Mouse (Mus musculus) spleen, postnatal 4 days (tissue): ENCODE measurements around the gene Wfikkn1.

Experiments
- DNase-seq, 2 experiments: peaks; one replicate each; pipeline ENCODE4 v3.0.0; 2022; ENCODE audit warnings: low spot score in 2 of 2

Gene Wfikkn1

DNA sequence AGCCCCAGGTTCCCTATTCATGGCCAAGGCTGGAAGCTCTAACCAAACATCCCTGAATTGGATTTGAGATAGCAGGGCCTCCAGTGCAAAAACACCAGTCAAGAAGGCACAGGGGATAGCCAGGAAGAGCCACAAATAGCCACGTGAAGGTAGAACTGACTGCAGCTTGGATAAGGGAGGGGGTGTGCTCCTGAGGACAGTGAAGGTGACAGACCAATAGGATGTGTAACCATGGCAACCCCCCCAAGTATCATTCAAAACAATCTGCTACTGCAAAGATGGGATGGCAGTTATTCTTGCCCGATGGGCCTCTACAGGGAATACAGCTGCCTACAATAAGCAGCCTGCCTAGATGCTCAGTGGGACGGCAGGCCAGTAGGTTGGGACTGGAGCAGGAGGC, 43.1 kb downstream of the Wfikkn1 start:
- no peak for DNase-seq

DNA sequence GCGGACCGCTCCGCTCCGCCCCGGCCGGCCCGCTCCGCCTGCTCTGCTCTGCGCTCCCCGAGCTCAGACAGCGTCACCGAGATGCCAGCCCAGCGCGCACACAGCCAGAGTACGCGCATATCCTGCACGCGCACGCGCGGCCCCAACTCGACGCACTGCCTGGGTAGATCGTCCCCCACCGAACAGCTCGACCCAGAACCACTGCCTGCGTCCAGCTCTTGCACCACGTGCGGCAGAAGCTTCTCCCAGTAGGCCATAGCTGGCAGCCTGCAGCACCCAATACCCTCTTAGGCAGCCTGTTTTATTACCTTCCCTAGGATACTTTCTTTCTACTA, 43.6 kb downstream of the Wfikkn1 start, which contains the start of gene Rhbdl1:
Rhbdl1 (minus strand) TSS at position 220 of the 335 bp plus-strand sequence.
- no peak for DNase-seq

DNA sequence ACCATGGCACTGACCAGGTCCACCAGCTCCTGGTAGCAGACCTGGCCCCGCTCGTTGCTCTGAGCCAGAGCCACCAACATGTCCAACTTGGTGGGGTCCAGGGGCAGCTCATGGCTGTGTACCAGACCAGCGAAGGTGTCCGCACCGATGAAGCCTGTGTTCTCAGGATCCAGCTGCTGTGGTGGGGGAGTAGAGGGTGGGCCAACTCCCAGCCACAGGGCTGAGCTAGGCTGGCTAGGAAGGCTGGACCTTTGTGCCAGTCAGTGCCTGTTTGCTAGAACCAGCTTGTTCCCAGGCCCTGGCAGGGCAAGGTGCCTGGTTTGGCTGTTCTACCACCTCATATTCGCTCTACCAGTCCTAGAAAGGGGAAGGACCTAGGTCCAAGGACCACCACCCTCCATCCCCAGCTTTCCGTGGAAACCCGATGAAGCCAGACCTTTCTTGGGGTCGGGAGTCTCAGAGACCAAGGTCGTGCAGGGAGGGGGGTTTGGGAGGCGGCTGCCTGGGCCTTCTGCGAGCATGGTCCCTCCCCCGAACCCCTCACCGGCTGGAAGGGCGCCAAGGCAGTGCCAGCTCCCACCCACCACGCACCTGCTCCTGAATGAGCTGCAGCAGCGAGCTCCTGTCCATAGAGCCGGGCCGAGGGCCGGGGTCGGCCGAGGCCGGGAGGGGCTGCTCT, 44.1 kb downstream of the Wfikkn1 start:
- DNase-seq: no peak

DNA sequence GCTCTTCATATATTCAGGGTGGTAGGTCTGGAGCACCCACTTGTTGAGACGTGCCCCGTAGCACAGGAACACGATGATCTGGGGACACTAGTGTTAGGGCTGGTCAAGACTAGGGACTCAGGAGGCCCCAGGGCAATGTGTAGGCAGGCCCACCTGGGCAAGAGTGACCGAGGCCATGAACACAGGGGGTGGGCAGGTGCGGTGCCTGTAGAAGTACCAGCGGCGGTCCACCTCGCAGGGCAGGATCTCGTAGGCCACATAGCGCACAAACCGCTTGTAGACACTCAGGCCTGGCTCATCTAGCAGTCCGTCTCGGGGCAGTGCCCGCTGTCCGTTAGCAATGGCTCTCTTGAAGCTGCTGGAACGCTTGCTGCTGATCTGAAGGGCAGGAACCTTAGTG, 44.8 kb downstream of the Wfikkn1 start:
- DNase-seq: no peak

DNA sequence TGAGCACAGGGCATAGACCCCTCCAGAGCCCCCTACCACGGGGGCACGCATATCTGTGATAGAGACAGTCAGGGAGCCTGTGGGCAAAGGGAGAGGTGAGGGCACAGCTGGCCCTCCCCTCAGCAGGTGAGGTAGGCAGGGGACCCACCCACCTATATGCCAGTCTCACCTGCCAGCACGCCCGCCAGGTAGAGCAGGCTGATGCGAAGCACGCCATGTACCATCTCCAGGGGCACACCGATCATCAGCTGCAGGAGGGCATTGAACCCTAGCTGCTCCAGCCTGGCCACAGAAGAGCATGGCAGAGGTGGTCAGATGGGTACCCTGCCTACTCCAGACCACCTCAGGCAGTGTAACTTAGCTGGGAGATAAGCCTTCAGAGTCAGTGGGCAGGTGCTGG, 45.4 kb downstream of the Wfikkn1 start:
- DNase-seq: no peak

DNA sequence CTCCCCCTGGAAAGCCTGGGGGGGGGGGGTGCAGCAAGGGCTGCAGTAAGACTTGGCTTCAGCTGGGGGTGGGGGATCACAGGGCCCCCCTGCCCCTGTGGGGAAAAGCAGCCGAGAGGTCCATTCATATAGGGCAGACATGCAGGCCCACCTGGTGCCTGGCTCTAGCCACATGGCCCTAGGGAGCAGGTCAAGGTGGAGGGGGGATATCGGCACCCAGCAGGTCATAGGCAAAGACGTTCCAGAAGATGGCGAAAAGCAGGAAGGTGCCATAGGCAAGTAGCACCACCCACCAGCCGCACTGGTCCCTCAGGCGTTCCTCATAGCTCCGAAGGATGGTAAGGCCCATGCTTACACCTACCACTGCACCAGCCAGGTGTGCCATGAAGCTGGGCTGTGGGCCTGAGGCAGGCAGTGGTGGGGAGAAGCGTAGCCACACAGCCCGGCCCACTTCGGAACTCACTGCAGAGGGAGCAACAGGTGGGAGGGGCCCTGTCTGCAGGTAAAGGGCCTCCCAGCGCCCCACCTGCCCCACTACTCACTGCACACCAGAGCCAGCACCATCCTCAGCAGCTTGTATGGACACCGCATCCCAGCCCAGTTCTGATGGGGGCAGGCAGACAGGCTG, 45.9 kb downstream of the Wfikkn1 start:
- no peak for DNase-seq

DNA sequence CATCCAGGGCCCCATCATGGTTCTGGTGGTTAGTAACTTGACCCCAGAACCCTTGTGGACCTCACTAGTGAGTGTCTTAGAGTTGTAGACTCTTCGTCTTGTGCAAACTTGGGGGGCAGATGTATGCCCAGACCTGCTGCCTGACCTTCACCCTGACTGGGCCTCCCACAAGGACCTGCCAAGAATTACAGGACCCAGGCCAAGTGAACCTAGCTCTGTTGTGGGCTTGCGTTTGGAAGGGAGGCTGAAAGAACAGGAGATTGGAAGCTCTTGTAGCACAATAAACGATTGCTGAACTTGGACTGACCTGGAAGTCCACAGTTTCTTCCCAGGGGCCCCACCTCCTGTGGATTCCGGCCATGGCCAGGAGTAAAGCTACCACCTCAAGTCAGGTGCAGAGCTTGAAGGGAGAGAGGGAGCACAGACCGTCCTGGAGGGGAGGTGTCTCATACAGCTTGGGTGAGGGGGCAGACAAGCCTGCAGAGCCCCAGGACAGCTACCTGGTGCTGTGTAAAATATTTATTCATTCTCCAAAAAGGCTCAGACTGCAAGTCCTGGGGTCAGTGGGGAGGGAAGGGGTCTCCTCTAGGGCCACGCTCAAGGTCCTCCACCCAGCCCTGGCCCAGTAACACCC, 46.6 kb downstream of the Wfikkn1 start:
- DNase-seq: no peak

DNA sequence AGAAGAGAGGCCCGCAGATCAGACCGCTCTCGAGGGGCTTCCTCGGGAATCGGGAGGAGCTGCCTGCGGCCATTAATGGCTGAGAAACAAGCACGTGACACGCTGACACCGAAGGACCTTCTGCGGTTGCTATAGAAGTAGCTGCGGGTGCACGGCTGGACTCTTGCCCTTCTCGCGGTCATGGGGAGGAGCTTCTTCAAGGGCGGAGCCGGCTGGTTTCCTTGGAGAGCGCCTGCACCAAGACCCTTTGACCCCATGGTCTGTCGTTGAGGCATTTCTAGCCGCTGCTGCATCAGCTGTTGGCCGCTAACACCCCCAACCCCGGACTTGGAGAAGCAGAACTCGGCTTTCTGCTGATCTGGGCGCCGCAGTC, 47.4 kb downstream of the Wfikkn1 start, which contains the start of gene Stub1:
Stub1 (minus strand) TSS at position 114 of the 373 bp plus-strand sequence.
- peak in 1 of 2 experiments; percentile 75 for DNase-seq

DNA sequence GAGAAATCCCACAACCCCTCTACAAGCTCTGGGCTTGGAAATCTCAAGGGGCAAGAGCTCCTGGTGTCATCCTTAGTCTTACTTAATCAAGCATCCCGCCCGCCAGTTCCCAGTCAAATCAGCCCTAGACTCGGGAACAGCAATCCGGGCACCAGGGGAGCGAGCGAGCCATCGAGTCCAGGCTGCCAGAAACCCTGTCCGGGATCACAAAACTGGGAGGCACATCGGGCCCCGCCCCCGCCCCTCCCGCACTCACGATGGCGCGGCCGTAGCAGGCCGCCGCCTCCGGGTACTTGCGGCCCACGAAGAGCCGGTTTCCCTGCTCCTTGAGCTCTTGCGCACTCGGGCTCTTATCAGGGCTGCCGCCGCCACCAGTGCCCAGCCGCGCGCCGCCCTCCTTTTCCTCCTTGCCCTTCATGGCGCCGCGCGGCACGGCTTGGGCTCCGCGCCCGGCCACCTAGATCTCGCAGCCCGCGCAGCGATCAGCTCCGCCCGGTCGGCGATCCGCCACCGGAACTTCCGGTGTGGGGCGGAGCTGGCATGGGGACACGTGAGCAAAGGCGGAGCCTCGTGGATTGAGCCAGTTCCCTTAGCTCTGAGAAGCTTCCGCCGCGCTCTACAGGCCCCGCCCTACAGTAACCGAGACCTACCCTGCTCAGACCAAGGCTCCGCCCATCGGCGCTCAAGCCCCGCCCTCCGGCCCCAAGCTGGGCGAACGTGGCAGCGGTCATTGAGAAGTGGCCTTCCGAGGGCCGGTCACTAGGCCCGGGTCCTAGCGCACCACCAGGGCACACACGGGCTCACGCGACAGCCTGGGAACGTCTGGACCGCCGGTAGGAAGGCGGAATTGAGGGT, 48.0 kb downstream of the Wfikkn1 start:
- DNase-seq: peak; percentile 99

DNA sequence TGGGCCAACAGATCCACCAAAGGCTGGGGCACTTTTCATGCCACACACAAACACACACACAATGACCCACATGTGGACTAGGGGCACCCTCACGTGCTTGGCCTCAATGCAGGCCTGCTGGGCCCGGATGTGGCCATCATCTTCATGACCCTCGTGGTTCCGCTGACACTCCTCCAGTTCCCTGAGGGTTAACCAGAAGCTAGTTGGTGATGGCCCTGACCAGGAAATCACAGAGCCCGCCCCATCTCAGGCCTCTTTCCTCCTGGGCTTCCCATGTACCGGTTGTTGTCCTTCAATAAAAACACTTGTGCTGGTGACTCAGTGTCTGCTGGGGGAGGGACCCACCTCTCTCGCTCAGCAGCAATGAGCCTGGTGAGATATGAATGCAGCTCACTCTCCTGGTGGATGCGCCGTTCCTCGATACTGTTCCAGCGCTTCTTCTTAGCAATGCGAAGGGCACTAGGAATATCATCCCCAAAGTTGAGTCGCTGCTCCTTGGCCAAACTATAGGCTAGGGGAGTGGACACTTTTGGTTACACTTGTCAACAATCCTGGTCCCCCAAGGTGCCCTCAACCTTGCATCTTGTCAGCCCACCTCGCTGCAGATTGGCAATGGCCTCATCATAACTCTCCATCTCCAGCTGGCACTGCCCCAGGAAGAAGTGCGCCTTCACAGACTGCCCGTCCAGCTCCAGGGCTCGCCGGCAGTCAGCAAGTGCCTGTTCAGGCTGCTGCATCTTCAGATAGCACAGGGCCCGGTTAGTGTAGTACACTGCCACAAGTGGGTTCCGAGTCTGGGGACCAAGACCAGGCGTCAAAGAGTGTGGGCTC, 49.0 kb downstream of the Wfikkn1 start:
- DNase-seq: peak in 1 of 2 experiments; percentile 41

DNA sequence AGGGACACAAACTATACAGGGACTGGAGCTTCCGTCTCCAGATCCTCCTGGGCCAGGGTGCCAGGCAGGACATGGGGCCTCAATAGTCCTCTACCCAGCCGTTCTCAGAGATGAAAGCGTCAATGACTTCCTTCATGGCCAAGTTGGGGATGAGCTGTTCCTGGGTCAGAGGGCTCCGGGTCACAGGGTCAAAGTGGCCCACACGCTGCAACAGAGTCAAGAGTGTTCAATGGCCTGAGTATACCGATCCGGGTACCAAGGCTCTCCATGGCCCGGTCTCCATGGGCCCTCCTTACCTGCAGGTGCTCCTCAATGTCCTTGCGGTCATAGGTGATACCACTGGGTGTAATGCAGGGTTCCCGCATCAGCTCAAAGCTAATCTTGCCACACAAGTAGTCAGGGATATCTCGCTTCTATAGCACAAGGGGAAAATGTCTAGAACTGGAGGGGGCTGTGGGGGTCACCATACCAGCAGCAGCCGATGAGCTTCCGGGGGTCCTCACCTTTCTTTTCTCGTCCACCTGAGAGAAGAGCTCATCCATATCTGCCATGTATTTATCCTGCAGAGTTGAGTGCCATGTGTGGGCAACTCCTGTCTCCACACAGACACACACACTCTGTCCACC, 49.7 kb downstream of the Wfikkn1 start:
- no peak for DNase-seq

DNA sequence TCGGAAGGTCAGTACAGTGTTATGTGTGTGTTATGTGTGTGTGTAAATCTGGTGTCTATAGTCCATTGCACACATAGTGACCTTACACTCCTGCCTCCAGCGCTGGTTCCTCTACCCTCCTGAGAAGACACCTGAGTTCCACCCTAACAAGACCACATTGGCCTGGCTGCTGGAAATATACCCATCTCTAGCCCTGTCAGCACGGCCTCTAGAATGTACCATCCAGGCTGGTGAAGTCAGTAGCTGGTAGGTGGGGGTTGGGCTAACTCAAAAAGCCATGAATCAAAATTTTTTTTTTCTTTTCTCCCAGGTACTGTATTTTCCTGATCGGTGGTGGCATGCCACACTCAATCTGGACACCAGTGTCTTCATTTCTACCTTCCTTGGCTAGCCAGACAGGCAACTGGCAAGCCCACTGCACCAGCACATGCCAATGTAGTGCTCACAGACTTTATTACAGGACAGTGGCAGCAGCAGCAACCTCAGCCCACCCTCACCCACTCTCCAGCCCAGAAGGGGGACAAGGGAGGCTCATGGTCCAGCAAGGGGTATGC, 50.4 kb downstream of the Wfikkn1 start:
- DNase-seq: no peak

DNA sequence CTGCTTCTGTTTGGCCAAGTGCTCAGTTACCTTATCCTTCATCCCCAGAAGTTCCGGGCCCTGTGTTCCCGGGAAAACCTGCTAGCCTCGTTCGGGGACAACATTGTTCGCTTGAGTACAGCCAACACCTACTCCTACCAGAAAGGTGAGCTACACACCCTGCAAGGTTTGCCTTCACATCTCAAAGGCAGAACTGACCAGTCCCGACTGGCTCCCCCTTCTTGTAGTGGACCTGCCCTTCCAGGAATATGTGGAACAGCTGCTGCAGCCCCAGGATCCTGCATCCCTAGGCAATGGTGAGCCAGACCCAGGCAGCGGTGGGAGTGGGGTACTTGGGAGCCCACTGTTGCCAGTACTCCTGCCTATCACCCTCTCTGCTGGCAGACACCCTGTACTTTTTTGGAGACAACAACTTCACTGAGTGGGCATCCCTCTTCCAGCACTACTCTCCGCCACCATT, 51.1 kb downstream of the Wfikkn1 start:
- no peak for DNase-seq

DNA sequence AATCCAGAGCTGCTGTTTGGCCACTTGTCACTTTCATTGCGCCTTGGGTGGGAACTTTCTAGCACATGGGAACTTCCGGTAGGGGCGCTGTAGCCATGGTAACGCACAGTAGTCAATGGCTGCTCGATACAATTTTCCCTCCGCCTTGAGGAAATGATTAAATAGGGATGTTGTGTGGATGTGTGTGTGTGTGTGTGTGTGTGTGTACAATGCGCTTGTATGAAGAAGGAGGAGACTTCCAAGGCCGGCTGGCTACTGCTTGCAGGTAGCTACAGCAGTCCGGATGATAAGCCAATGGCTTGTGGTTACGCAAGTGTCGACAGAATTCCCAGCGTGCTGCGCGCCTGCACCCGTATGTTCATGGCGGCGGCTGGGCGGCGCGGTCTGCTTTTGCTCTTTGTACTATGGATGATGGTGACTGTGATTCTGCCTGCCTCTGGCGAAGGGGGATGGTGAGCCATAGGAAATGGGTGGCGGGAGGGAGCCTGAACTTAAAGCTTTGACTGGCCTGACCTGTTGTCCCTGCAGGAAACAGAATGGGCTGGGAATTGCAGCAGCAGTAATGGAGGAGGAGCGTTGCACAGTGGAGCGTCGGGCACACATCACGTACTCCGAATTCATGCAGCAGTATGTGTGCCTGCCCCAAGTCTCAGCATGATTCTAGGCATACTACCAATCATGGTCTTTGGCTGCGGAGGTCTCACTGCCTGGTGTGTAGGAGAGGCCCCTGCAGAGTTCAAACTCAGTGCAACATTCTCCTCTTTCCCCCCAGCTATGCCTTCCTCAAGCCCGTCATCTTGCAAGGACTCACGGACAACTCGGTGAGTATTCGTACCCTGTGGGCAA, 51.7 kb downstream of the Wfikkn1 start, which contains the start of gene Jmjd8:
Jmjd8 (plus strand) TSS at position 156 of the 846 bp plus-strand sequence.
- peak; percentile 69 to 83 for DNase-seq

DNA sequence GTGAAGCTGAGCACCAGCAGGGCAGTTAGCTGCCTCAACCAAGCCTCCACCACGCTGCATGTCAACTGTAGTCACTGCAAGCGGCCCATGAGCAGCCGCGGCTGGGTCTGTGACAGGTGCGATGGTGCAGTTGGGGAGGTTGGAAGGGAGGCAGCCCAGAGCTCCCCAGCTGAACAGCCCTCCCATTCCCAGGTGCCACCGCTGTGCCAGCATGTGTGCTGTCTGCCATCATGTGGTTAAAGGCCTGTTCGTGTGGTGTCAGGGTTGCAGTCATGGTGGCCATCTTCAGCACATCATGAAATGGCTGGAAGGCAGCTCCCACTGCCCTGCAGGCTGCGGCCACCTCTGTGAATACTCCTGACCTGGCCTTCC, 52.4 kb downstream of the Wfikkn1 start:
- no peak for DNase-seq
